Mouse (Mus musculus) layer of hippocampus, adult 2 months (tissue): ENCODE results near the gene Rubcn. TPM values are rescaled to one million over a fixed set of nuclear protein-coding genes. Genes with fewer than 3 reads are reported as not detected.

Source experiments
- DNase-seq, 2 experiments: peaks; one replicate each; pipeline ENCODE4 v3.0.0; 2022; ENCODE audit warnings: low spot score in 2 of 2
- H3K27ac ChIP-seq: fragments of 200-600 bp; 2 replicates; pipeline ENCODE4 v1.8.1; 2022
- H3K4me3 ChIP-seq: fragments of 200-600 bp; 2 replicates; pipeline ENCODE4 v1.8.1; 2022; ENCODE audit warnings: mild to moderate bottlenecking
- CTCF ChIP-seq: fragments of 200-600 bp; conservative IDR thresholded peaks from 2 replicates; pipeline ENCODE4 v1.8.1; 2022; ENCODE audit warnings: antibody characterized with exemption, mild to moderate bottlenecking, moderate library complexity
- total RNA-seq, 2 experiments: library from RNA; stranded (reverse); gene quantifications; 2 replicates each; pipeline ENCODE4 v1.2.3; 2021

Rubcn gene
- total RNA-seq, 2 experiments from 2014 or later: 59.2 to 59.3 TPM

DNA sequence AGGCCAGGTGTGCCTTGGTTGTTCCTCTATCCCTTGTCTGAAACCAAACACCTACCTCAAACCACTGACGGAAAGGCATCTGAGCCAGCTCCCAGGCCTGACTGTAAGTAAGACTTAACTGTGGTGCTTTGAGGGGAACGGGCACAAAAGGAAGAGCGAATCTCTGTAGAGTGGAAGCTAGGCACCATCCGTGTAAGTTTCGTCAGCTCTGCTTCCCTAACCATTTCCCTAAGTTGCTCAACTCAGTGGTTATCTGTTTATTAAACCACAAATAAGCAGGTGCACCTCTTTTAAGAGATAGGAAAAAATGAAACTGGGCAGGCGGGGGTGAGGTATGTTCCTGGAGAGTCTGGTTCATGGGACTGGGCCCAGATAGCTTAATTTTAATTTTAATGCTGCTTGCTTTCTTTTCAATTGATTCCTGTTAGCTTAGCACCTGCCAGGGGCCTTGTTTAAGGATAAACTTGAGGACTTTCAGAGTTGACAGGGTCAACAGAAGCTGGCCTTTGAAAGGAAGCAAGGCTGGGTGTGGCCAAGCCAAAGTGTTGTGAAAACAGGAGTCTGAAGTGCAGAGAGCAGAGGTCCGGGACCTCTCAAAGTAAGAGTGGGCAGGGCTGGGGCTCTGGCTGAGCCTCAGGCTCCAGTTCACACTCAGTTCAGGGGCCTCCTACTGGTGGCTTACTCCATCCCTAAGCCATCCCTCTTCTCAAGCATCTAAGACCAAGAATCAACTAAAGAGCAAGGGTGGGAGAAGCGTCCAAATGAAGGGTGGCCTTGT is 70.0 kb downstream of the Rubcn start:
- H3K4me3 ChIP-seq: no peak overlapping the region
- H3K27ac ChIP-seq: no peak overlapping the region
- no peak for TF ChIP-seq CTCF
- DNase-seq: no peak

DNA sequence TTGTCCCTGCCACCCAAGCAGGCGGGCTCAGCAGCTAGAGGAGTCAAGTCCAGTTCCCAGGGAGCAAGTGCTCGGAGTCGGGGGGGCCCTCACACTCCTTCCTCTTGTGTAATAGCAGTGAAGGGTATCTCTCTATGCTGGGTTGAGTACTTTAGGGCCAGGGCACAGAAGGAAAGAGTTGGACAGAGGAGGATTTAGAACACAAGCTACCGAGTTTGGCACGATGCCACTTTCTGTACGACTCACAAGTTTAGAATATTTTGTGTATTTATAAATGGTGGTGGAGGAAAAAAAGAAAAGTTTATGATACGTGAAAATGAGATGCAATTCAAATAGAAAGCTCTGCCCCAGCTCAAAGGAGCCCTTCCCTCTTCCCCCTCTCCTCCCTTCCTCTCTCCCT is 72.4 kb downstream of the Rubcn start:
- no peak overlapping the region for H3K27ac ChIP-seq
- DNase-seq: no peak
- TF ChIP-seq CTCF: no peak
- no peak overlapping the region for H3K4me3 ChIP-seq

DNA sequence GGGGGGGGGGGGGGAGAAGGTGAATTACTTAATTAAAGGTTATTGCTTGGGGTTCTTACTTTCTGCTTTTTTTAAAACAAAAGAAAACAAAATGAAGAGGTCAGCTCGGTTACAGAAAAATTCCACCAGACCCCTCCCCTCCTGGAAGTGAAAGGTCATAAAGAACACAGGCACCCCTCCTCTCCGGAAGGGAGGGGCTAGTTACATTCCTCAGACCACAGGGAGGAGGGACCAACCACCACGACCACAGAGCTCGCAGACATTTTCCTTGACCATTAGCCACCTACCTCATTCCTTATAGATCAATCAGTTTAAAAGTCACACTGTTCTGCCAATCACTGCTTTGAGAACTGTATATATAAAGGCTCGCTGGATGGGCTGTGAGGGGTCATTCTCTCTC is 73.7 kb downstream of the Rubcn start:
- TF ChIP-seq CTCF: no peak
- Histone ChIP-seq H3K27ac (no peak overlapping the region), H3K4me3 (no peak overlapping the region)
- DNase-seq: no peak

DNA sequence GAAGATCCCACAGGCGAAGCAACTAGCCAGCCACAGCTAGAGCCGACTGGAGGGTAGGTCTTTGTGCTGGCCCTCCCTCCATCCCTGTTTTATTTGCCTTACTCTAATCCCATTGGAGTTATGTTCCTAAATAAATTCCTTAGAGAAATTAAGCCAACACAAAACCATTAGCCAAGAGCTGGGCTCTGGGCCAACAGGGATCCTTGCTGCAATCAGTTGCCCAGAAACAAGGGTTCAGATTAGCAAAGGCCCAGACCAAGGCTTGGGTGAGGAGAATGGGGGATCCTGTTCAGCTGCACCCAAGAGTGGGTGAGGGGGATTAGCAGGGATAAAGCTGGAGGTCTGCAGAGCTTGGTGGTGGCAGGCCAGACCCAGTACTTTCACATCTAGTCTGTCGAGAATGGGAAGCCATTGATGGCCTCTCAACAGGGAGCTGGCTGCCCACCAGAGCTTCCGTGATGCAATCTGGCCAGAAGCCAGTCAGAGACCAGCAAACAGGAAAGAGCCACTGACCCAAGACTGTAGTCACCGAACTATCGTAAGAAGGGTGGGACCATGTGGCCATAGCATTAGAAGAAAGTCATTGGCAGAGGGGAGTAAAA is 74.2 kb downstream of the Rubcn start:
- TF ChIP-seq CTCF: no peak
- no peak overlapping the region for H3K27ac ChIP-seq
- no peak overlapping the region for H3K4me3 ChIP-seq
- DNase-seq: peak; percentile 42 to 56

DNA sequence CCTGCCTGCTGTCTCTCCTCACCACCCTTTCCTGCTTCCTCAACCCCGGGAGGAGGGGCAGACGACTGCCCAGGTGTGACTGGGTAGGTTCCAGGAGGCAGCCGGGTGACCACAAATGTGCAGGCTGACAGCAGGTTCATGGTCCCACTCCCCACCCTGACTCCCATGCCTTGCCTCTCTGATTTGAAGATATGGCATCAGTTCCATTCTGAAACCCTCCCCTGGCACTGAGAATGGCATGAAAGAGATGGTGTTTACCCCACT is 80.2 kb downstream of the Rubcn start, which contains the start of gene Muc20:
Muc20 (minus strand) TSS at position 10 of the 264 bp plus-strand sequence.
- TF ChIP-seq CTCF: no peak
- H3K27ac ChIP-seq: no peak within 1 kb of the TSS
- no peak within 1 kb of the TSS for H3K4me3 ChIP-seq
- DNase-seq: no peak

DNA sequence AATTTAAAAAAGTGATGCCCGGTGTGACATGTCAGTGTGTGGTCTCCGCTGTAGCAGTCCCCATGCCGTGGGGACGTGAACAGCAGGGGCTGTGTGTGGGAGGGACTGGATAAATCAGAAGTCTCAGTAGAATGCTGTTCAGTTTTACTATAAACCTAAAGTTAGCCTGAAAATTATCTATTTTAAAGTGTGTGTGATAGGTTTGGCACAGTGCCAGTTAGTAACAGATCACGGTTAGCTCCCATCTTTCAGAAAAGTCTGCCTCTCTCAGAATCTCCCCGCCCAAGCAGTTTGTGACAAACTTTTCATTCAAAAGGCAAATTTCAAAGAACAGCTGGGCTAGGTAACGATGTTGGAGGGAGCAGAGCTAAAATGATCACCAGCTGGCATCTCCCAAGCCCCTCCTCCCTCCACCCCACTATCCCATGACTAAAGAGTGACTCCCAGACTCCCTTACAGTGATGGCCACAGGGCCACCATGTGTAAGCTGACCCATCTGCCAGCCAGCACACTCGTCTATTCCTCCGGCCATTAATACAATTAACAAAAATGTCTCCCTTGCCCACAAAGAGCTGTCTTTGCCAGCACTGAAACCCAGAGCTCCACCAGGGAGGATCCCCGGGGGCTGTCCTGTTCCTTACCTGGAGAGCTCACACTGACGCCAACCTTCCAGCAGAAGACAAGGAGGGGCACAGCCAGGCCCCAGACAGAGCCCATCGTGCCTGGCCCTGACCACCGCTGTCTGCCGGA is 80.7 kb downstream of the Rubcn start:
- no peak for DNase-seq
- no peak for TF ChIP-seq CTCF
- Histone ChIP-seq H3K27ac (no peak overlapping the region), H3K4me3 (no peak overlapping the region)

DNA sequence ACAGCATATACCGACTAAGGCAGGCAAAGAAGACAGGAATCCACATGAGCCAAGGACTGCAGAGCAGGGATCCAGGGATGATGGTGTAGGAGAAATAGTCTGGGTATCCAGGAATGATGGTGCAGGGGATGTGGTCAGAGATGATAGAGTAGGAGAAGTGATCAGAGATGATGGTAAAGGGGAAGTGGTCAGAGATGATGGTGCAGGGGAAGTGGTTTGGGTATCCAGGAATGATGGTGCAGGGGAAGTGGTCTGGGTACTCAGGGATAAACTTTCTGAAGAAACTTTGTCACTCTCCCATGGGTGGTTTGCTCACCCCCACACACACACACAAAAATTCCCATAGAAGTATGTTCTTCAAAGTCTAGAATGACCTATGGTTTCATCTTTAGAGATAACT is 82.4 kb downstream of the Rubcn start:
- no peak overlapping the region for H3K4me3 ChIP-seq
- H3K27ac ChIP-seq: no peak overlapping the region
- no peak for DNase-seq
- no peak for TF ChIP-seq CTCF

DNA sequence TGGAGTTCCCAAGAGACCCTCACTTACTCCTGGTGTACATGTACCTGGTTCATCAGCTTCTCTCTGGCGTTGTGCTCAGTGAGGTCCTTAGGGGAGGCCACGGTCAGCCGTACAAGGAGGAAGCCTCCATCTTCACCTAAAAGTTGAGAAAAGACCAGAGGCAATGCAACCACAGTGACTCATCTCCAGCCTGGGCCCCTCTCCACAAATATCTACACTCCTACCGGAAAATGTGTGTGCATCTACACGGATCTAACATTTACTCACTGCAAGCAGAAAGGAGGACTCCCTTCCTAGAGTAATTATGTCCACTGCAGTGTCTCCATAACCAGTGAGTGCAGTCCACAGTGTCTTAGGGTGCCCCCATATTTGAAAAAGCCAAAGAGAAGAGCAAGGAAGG is 87.5 kb downstream of the Rubcn start:
- Histone ChIP-seq H3K4me3 (no peak overlapping the region), H3K27ac (no peak overlapping the region)
- no peak for DNase-seq
- TF ChIP-seq CTCF: no peak

DNA sequence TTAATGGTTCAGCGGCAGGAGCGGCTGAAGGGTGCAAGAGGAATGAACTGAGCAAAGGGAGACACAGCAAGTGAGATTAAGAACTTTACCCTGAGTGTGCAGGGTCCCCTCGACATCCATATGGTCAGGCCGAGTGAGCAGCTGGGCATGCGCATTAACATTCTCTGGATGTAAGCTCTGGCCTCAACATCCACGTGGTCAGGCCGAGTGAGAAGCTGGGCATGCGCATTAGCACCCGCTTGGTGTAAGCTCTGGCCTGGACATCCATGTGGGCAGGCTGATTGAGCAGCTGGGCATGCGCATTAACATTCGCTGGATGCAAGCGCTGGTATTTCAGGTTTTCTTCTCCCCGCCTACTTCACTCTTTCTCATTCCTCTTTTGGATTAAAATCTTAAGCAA is 92.7 kb downstream of the Rubcn start:
- no peak for TF ChIP-seq CTCF
- Histone ChIP-seq H3K27ac (no peak overlapping the region), H3K4me3 (no peak overlapping the region)
- peak in 1 of 2 experiments; percentile 42 for DNase-seq

DNA sequence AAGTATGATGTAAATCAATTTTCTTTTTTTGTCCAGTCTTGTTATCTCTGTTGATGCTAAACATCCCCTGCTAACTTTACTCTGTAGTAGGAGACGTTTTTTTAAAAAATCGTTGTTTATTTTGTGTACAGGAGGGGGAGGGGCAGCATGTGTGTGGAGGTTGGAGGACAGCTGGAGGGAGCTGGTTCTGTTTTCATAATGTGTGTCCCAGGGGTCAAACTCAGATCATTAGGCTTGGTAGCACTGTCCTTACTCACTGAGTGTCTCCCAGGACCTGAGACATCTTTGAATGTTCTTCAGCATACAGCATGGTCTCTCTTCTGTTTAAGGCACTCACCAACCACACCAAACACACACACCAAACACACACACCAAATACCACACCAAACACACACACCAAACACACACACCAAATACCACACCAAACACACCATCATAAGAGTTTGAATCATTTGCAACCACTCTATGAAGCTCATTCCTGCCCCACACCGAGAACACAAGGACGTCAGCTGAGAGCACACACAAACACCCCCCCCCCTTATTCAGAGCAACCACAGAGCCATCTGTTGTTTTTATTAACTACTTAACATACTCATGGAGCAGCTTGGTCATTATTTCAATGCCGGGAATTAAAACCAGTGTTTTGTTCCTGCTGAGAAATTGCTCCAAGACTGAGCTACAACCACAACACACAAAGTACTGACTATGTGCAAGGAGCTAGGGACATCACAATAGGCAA is 94.1 kb downstream of the Rubcn start:
- H3K27ac ChIP-seq: no peak overlapping the region
- H3K4me3 ChIP-seq: no peak overlapping the region
- no peak for TF ChIP-seq CTCF
- DNase-seq: no peak

DNA sequence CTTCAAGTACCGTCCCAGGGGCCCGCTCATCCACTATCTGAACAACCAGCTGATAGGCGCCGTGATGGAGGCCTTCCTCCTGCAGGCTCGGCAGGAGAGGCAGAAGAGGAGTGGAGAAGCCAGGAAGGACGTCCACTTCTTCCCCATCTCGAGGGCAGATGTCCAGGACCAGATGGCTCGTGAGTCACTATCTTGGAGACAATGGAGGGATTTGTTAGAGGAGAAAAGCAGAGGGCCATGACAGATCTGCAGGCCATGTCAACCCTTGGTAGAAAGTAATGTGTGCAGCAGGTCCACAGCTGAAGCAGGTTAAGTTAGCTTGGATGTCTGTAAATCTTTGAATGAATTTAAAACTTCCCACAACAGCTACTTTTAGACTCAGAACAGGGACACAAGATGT is 98.6 kb downstream of the Rubcn start:
- TF ChIP-seq CTCF: no peak
- Histone ChIP-seq H3K4me3 (no peak overlapping the region), H3K27ac (no peak overlapping the region)
- no peak for DNase-seq

DNA sequence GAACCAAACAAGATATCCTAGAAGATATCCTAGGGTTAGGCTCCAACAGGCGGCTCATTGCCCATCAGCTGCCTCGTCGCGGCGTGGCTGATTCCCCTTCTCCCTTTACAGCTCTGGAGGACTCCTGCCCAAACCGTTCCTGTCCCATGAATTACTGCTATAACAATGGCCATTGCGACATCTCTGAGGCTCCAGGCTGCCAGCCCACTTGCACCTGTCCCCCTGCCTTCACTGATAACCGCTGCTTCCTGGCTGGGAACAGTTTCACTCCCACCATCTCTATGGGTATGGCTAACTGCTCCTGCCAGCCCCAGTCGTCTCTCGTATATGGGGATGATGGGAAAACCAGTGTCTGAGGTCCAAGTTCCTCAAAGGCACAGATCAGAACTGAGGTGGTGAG is 100.9 kb downstream of the Rubcn start:
- H3K27ac ChIP-seq: no peak overlapping the region

More for the DNA sequence above, 100.9 kb downstream of the Rubcn start:
- H3K4me3 ChIP-seq: no peak overlapping the region
- no peak for TF ChIP-seq CTCF
- no peak for DNase-seq

Other genes starting within 250 kb of the Rubcn start
- 100 to 1,000 TPM; 210 to 212 TPM for gene Tnk2, start 233.9 kb downstream of the Rubcn start, total RNA-seq
- not detected for gene Muc4, start 141.9 kb downstream of the Rubcn start, total RNA-seq
- gene Muc20, start 80.3 kb downstream of the Rubcn start, total RNA-seq: not detected
- gene Smbd1, start 67.3 kb downstream of the Rubcn start, total RNA-seq: not detected
- gene Fyttd1, start 266 bp downstream of the Rubcn start, total RNA-seq: 100 to 1,000 TPM; 110 TPM
- gene Lrch3, start 36.3 kb upstream of the Rubcn start, total RNA-seq: 10 to 100 TPM; 41.0 to 48.2 TPM
- 1 to 10 TPM; 4.8 to 5.4 TPM for gene Iqcg, start 178.5 kb upstream of the Rubcn start, total RNA-seq
- 100 to 1,000 TPM; 323 to 325 TPM for gene Rpl35a, start 178.7 kb upstream of the Rubcn start, total RNA-seq
- gene Lmln, start 184.8 kb upstream of the Rubcn start, total RNA-seq: 10 to 100 TPM; 11.5 to 16.8 TPM